Mouse (Mus musculus) heart, embryonic 11.5 days (tissue): ENCODE results near the gene Tcf15. TPM values are rescaled to one million over a fixed set of nuclear protein-coding genes. Genes with fewer than 3 reads are reported as not detected.

ENCODE experiments used
- ATAC-seq: fragments of 200-750 bp; cut with Nextera tagmentation; replicated peaks from 2 replicates; pipeline ENCODE4 v1.8.0; 2017; ENCODE audit warnings: moderate library complexity; ENCODE audit not compliant: insufficient number of reproducible peaks, low FRiP score, low TSS enrichment
- H3K27ac ChIP-seq: fragments of 300-500 bp; sonication (generic); 2 replicates; pipeline ENCODE4 v1.5.1; 2014; ENCODE audit warnings: mild to moderate bottlenecking, low read depth, low read length
- H3K27me3 ChIP-seq: fragments of 300-500 bp; sonication (generic); 2 replicates; pipeline ENCODE4 v1.6.1; 2014; ENCODE audit warnings: mild to moderate bottlenecking, low read length, mixed read lengths; ENCODE audit not compliant: control insufficient read depth, insufficient read depth
- H3K36me3 ChIP-seq: fragments of 300-500 bp; sonication (generic); 2 replicates; pipeline ENCODE4 v1.6.1; 2014; ENCODE audit warnings: mild to moderate bottlenecking, low read length, moderate library complexity, mixed read lengths; ENCODE audit not compliant: control insufficient read depth, insufficient read depth
- H3K4me1 ChIP-seq: fragments of 300-500 bp; sonication (generic); 2 replicates; pipeline ENCODE4 v1.6.1; 2014; ENCODE audit warnings: low read length; ENCODE audit not compliant: control insufficient read depth, insufficient read depth
- H3K4me2 ChIP-seq: fragments of 300-500 bp; sonication (generic); 2 replicates; pipeline ENCODE4 v1.6.1; 2014; ENCODE audit warnings: mild to moderate bottlenecking, moderate library complexity
- H3K4me3 ChIP-seq: fragments of 300-500 bp; sonication (generic); 2 replicates; pipeline ENCODE4 v1.5.1; 2014; ENCODE audit warnings: low read depth, low read length
- H3K9ac ChIP-seq: fragments of 300-500 bp; sonication (generic); 2 replicates; pipeline ENCODE4 v1.6.1; 2014; ENCODE audit warnings: mild to moderate bottlenecking, low read depth, low read length, moderate library complexity
- H3K9me3 ChIP-seq: fragments of 300-500 bp; sonication (generic); replicated peaks from 2 replicates; pipeline ENCODE4 v1.6.1; 2016; ENCODE audit warnings: low read length; ENCODE audit not compliant: control insufficient read depth
- WGBS: fragments of 180-500 bp; shearing (Covaris S2); extraction: QIAGEN DNeasy Blood & Tissue Kit; methylation state at CpG from one replicate; pipeline ENCODE4 v1.1.7; 2014; ENCODE audit not compliant: insufficient replicate concordance; 5-methylcytosine and 5-hydroxymethylcytosine counted together
- polyA plus RNA-seq: library from polyadenylated mRNA; unstranded; fragments of >200 nt; fragmentation: Nextera tagmentation; extraction: Ambion mirVana; gene quantifications from 2 replicates; pipeline ENCODE4 v1.2.1, GENCODE M21; 2014

The Tcf15 gene
- 3.2 and 3.3 TPM in 2 replicates for polyA plus RNA-seq

DNA sequence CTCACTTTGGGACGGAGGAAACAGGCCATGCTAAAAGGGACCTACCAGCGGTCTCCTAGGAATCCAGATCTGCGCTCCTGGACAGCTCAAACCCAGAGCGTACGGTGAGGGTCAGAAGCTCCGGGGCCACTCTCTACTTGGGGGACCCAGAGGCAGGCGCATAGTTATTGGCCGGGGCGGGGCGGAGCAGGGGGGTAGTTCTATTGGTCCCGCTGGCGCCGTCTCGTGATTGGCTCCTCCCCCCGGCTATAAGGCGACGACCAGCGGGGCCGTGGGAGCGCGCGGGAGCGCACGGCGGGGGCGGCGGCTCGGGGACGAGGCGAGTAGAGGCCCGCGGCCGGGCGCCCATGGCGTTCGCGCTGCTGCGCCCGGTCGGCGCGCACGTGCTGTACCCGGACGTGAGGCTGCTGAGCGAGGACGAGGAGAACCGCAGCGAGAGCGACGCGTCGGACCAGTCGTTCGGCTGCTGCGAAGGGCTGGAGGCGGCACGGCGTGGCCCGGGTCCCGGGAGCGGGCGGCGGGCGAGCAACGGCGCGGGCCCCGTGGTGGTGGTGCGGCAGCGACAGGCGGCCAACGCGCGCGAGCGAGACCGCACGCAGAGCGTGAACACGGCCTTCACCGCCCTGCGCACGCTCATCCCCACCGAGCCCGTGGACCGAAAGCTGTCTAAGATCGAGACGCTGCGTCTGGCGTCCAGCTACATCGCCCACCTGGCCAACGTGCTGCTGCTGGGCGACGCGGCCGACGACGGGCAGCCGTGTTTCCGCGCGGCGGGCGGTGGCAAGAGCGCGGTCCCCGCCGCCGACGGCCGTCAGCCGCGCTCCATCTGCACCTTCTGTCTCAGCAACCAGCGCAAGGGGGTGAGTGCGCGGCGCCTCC, at the start of gene Tcf15:
Tcf15 (plus strand) TSS at position 283 of the 879 bp plus-strand sequence.
- no peak within 1 kb of the TSS for H3K27ac ChIP-seq
- under 1% methylated on average over 111 of the region's 118 CpGs for WGBS

DNA sequence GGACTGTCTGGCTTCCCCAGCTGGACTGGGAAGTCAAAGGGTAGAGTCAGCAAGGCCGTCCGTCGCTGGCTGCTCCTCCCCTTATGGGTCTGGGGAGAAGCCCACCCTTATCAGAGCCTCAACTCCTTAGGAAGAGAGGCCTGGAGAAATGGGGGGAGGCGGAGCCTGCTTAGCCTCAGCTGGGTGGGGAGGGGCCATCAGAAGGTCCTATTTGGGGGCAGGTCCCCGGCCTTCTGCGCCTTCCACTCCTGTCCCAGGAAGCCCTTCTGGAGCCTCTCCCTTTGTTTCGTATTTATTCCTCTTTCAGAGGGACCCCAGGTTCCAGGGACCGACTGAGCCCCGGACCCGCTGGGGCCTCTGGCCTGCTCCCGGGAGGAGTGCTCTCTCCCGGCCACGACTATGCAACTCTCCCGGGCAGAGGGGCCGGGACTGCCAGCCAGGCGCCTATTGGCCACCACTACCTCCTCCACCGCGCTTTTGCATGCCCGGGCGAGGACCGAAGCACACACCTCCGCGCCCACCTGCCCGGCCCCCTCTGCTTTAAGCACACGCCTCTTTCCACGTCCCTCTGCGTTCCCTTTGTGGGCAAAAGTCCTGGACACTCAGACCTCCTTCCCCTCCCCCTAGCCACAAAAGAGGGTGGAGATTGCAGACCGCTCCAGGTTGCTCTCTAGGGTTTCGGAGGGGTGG, 48.4 kb upstream of the Tcf15 start:
- Histone ChIP-seq H3K4me3 (0 out of 2 replicates have a peak overlapping the region, but pooled peaks have one; percentile 12), H3K27ac (no peak overlapping the region), H3K9me3 (no peaks in the 10 kb centered on the region), H3K27me3 (peaks cover 68% of the 10 kb centered on the region), H3K9ac (no peak overlapping the region), H3K4me2 (peak overlapping the region; percentile 28), H3K36me3 (no peaks in the 10 kb centered on the region), H3K4me1 (peaks cover 4% of the 10 kb centered on the region; the same call in 1 of the 2 replicates)
- WGBS = 2% methylated on average over 29 of the region's 29 CpGs
- ATAC-seq = no peak

More for the DNA sequence above, at the start of gene Tcf15:
- Histone ChIP-seq H3K27me3 (peaks cover 55% of the 10 kb centered on the region), H3K4me2 (peak within 1 kb of the TSS; percentile 92), H3K36me3 (no peaks in the 10 kb centered on the region), H3K9me3 (no peaks in the 10 kb centered on the region), H3K9ac (peak within 1 kb of the TSS; percentile 39; the same call in 1 of the 2 replicates), H3K4me3 (peak within 1 kb of the TSS; percentile 50), H3K4me1 (peaks cover 15% of the 10 kb centered on the region)
- peak; percentile 51 for ATAC-seq

GRCm38 (mm10) chr2:152096922-152097321, 46.4 kb upstream of the Tcf15 start:
- Histone ChIP-seq H3K4me2 (no peak overlapping the region), H3K4me3 (no peak overlapping the region), H3K36me3 (no peaks in the 10 kb centered on the region), H3K9me3 (no peaks in the 10 kb centered on the region), H3K4me1 (peaks cover 4% of the 10 kb centered on the region; the same call in 1 of the 2 replicates), H3K9ac (no peak overlapping the region), H3K27ac (no peak overlapping the region), H3K27me3 (peaks cover 59% of the 10 kb centered on the region)
- ATAC-seq = no peak
- WGBS = 83% methylated on average over 2 of the region's 2 CpGs

DNA sequence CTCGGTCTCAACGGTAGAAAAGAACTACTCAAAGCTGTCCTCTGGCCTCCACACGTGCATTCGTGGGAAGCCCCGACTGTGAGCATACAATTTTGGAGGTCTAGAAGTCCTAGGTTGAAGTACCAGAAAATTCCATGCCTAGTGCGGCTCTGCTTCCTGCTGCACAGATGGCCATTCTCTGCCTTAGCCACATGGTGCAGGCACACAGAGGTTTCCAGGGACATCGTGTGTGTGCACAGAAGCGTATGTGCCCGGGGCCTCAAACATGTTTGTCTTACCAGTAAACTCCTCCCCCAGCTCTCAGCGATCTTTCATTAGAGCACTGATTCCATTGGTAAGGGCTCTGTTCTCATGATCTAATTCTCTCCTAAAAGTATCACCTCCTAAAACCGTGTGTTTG, 45.4 kb upstream of the Tcf15 start:
- Histone ChIP-seq H3K9ac (no peak overlapping the region), H3K4me3 (no peak overlapping the region), H3K4me2 (no peak overlapping the region), H3K4me1 (peaks cover 4% of the 10 kb centered on the region; the same call in 1 of the 2 replicates), H3K9me3 (no peaks in the 10 kb centered on the region), H3K27ac (no peak overlapping the region), H3K27me3 (peaks cover 54% of the 10 kb centered on the region), H3K36me3 (no peaks in the 10 kb centered on the region)
- no peak for ATAC-seq
- WGBS = 76% methylated on average over 11 of the region's 11 CpGs

- no peak for ATAC-seq
- no peak overlapping the region for H3K9ac ChIP-seq
- no peak overlapping the region for H3K27ac ChIP-seq
- no peak overlapping the region for H3K4me3 ChIP-seq
- H3K36me3 ChIP-seq = no peaks in the 10 kb centered on the region
- H3K4me2 ChIP-seq = no peak overlapping the region
- 68% methylated on average over 3 of the region's 3 CpGs for WGBS
- no peaks in the 10 kb centered on the region; the same call in 1 of the 2 replicates for H3K4me1 ChIP-seq
- no peaks in the 10 kb centered on the region for H3K9me3 ChIP-seq
- H3K27me3 ChIP-seq = peaks cover 38% of the 10 kb centered on the region
Observed at GRCm38 (mm10) chr2:152099538-152099937, 43.8 kb upstream of the Tcf15 start.

DNA sequence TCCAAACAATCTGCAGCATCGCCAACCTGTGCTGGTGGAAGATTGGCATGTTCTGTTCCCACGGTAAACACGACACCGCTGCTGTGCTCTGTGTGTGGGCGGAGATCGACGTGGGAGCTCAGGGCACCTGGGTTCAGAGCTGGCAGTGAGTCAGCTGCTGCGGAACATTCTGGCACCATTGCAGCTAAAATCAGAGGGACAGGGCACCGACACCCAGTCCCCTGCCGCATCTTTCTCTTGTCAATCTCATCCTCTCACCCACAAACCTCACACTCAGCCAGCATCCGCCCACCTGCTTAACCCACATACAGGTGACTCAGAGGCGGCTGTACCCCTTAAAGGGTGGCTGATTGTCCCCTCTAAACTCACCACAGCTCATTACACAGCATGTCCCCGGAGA, 41.6 kb upstream of the Tcf15 start:
- Histone ChIP-seq H3K9me3 (no peaks in the 10 kb centered on the region), H3K27ac (no peak overlapping the region), H3K9ac (no peak overlapping the region), H3K4me1 (no peaks in the 10 kb centered on the region), H3K36me3 (no peaks in the 10 kb centered on the region), H3K4me3 (no peak overlapping the region), H3K4me2 (no peak overlapping the region), H3K27me3 (peaks cover 15% of the 10 kb centered on the region)
- no peak for ATAC-seq
- WGBS = 70% methylated on average over 13 of the region's 13 CpGs

DNA sequence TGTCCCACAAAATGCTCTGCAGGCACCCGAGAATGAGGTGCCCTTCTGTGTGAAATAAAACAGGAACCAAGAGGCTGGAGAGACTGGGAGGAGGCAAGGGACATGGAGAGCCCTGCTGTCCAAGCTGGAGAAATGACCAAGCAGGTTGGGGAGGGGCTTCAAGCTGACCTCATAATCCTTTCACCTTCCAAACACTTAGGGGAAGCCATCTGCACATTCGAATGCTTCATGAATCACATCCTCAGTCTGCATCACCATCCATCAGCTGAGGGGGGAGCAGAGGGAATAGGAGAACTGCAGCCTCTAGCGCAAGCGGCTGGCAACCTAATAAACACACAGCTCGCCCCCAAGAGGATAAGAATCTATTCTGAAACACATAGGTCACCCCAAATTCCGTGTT, 41.0 kb upstream of the Tcf15 start:
- H3K4me3 ChIP-seq = no peak overlapping the region
- H3K36me3 ChIP-seq = no peaks in the 10 kb centered on the region
- no peaks in the 10 kb centered on the region for H3K4me1 ChIP-seq
- 59% methylated on average over 6 of the region's 6 CpGs for WGBS
- peaks cover 14% of the 10 kb centered on the region; the same call in 1 of the 2 replicates for H3K27me3 ChIP-seq
- H3K27ac ChIP-seq = no peak overlapping the region
- no peak overlapping the region for H3K4me2 ChIP-seq
- no peak overlapping the region for H3K9ac ChIP-seq
- no peaks in the 10 kb centered on the region for H3K9me3 ChIP-seq
- ATAC-seq = no peak

- Histone ChIP-seq H3K9ac (peak overlapping the region; percentile 84), H3K4me1 (no peaks in the 10 kb centered on the region), H3K4me2 (peak overlapping the region; percentile 88), H3K27me3 (peaks cover 11% of the 10 kb centered on the region; the same call in 1 of the 2 replicates), H3K27ac (peak overlapping the region; percentile 70), H3K9me3 (no peaks in the 10 kb centered on the region), H3K36me3 (no peaks in the 10 kb centered on the region), H3K4me3 (peak overlapping the region; percentile 73)
- 20% methylated on average over 17 of the region's 17 CpGs for WGBS
- peak; percentile 56 for ATAC-seq
Observed at GRCm38 (mm10) chr2:152104711-152105317, 38.5 kb upstream of the Tcf15 start.
